Mouse (Mus musculus): ENCODE measurements at regions not wholly inside any gene's neighbourhood (a gene's known extent, or its start where the extent isn't known, plus 50 kb on each side); places are given as distances from the start of the nearest gene placed in this dataset.

DNA sequence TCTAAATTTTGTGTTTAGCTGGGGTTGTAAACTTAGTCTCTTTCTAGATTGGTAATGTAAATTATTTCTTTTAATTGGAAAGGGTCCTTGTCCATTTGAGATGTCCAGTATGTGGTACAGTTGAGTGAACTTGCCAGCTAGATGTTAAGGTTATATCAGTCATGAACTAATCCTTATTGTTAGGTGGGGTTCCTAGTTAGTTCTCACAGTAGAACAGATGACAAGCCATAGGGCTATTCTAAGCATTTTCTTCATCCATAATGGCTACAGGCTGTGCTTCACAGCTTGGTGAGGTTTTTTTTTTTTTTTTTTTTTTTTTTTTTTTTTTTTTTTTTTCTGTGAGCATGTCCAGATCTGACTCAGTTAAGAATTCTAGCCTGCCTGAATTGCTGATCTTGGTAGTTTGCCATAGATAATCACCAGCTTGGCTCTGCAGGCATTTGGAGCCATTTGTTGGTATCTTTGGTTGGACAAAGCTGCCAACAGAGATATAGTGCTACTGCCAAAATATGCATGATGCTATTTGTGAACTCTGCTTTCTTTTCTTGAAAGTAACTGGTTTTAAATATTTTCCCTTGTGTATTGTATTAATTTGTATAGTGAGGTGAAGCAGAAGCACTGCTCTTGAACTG, 669.2 kb downstream of the 4931400O07Rik start:
- no peak overlapping the region for H3K4me3 ChIP-seq (ENCODE audit: low read depth, low read length)
- no peak overlapping the region for H3K9ac ChIP-seq (ENCODE audit: low read length)
- H3K27ac ChIP-seq (ENCODE audit: low read depth, low read length) = no peak overlapping the region
- DNase-seq (ENCODE audit: low spot score) (peak; percentile 23), ATAC-seq (no peak)
- no peaks in the 10 kb centered on the region for H3K36me3 ChIP-seq (ENCODE audit: control insufficient read depth, insufficient read depth, low read length)
- H3K4me1 ChIP-seq (ENCODE audit: control insufficient read depth, insufficient read depth, low read length) = no peaks in the 10 kb centered on the region
- H3K4me2 ChIP-seq (ENCODE audit: low read length) = no peak overlapping the region
- no peaks in the 10 kb centered on the region for H3K27me3 ChIP-seq (replicated peaks; ENCODE audit: control insufficient read depth, insufficient read depth, low read length)
- no peaks in the 10 kb centered on the region for H3K9me3 ChIP-seq (replicated peaks; ENCODE audit: control insufficient read depth, low read length)
